Mouse (Mus musculus) duodenum, adult 2 months (tissue): Measurements from ENCODE around the gene Slc22a21. TPM values are rescaled to one million over a fixed set of nuclear protein-coding genes. Genes with fewer than 3 reads are reported as not detected.

Experiments
- polyA plus RNA-seq: library from polyadenylated mRNA; depleted of rRNA; stranded (reverse); fragments of >200 nt; gene quantifications from 2 replicates; pipeline ENCODE4 v1.2.3, GENCODE M21; 2012; ENCODE audit warnings: low replicate concordance; rRNA removed

Slc22a21 gene
- 5.0 and 6.6 TPM in 2 replicates for polyA plus RNA-seq

GRCm38 (mm10) chr11:53979788-53980621 is at the start of gene Slc22a21:
Gene Slc22a21 (minus strand): TSS chr11:53980332.

GRCm38 (mm10) chr11:54028044-54028951 is 48.2 kb upstream of the Slc22a21 start, which contains the start of gene Slc22a4:
Gene Slc22a4 (minus strand): TSS chr11:54028090.

Other genes starting within 250 kb of the Slc22a21 start
- 145 and 175 TPM in 2 replicates for gene Irf1, start 210.3 kb downstream of the Slc22a21 start, polyA plus RNA-seq
- 0.60 and 2.3 TPM in 2 replicates for gene Gm17334, start 207.1 kb downstream of the Slc22a21 start, polyA plus RNA-seq
- gene Gm12216, start 121.1 kb downstream of the Slc22a21 start, polyA plus RNA-seq: 6.2 and 8.9 TPM in 2 replicates
- gene Slc22a5, start 88.7 kb downstream of the Slc22a21 start, polyA plus RNA-seq: 37.1 and 42.9 TPM in 2 replicates
- 6.5 and 21.1 TPM in 2 replicates for gene Slc22a4, start 47.8 kb upstream of the Slc22a21 start, polyA plus RNA-seq
- 13.7 and 17.0 TPM in 2 replicates for gene Pdlim4, start 88.7 kb upstream of the Slc22a21 start, polyA plus RNA-seq
- gene P4ha2, start 119.8 kb upstream of the Slc22a21 start, polyA plus RNA-seq: 1.6 and 2.6 TPM in 2 replicates